Mouse (Mus musculus): ENCODE measurements around the gene H2-K1. TPM values are rescaled to one million over a fixed set of nuclear protein-coding genes. Genes with fewer than 3 reads are reported as not detected.
"Not testable (repeated sequence)": the region's sequence is repeated elsewhere in the genome, so short reads cannot be mapped to it uniquely, and the experiment has no call there.

H2-K1 gene
- polyA plus RNA-seq, 1 experiment from 2014 or later = 20.1 TPM

DNA sequence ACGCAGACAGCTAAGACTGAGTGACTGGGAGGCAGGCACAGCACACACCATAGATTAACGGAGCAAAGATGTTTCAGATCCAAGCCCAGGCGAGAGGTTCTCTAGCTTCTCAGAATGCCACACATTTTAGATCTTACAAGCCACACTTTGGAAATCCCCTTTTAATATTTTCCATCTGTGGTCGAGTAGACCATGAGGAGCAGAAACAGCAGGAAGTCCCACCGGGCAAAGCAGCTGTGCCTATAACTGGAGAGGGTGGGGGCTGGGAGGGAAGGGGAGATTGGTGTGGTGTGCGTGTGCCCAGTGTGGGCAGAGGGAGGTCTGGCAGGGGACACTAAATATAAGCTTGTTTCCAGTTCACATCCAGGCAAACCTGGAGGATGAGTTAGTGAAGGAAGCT lies 42.7 kb downstream of the H2-K1 start:
- H3K4me1 ChIP-seq = peaks cover 41% of the 10 kb centered on the region
- no peak overlapping the region for H3K9ac ChIP-seq
- no peak overlapping the region for H3K4me3 ChIP-seq
- H3K4me2 ChIP-seq = no peak overlapping the region
- no peak for ATAC-seq (replicated peaks)
- H3K36me3 ChIP-seq (replicated peaks) = peaks cover 36% of the 10 kb centered on the region
- 91% methylated on average over 6 of the region's 6 CpGs for WGBS
- no peak overlapping the region for H3K27ac ChIP-seq
- no peaks in the 10 kb centered on the region for H3K9me3 ChIP-seq
- no peaks in the 10 kb centered on the region for H3K27me3 ChIP-seq (replicated peaks)

DNA sequence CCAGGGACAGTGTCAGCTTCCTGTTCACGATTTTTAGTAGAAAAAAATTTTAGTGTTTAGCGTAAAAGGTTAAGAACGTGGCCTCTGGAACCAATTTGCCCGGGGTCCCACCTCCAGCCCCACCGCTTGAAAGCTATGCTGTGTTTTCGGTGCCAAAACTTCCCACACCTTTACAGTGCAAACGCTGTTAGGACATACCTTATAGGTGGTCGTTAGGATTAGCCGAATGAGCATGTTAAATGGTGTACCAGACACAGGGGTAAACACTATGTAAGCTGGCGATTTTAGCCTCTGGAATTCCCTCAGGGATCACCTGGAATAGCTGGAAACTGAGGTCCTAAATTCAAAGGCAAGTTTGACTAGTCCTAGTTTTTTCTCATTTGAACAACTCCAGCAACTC lies 43.8 kb downstream of the H2-K1 start:
- no peak for ATAC-seq (replicated peaks)
- peak overlapping the region; percentile 79 for H3K4me2 ChIP-seq
- H3K4me1 ChIP-seq = peaks cover 51% of the 10 kb centered on the region
- H3K36me3 ChIP-seq (replicated peaks) = peaks cover 36% of the 10 kb centered on the region
- peak overlapping the region; percentile 94 for H3K27ac ChIP-seq
- no peaks in the 10 kb centered on the region for H3K9me3 ChIP-seq
- H3K27me3 ChIP-seq (replicated peaks) = no peaks in the 10 kb centered on the region
- H3K9ac ChIP-seq = peak overlapping the region; percentile 82
- H3K4me3 ChIP-seq = peak overlapping the region; percentile 94
- WGBS = 8% methylated on average over 10 of the region's 10 CpGs

- Histone ChIP-seq H3K9ac (peak within 1 kb of the TSS; percentile 93), H3K27ac (peak within 1 kb of the TSS; percentile 94), H3K9me3 (no peaks in the 10 kb centered on the region), H3K4me3 (peak within 1 kb of the TSS; percentile 94), H3K36me3 (replicated peaks) (peaks cover 30% of the 10 kb centered on the region), H3K4me2 (peak within 1 kb of the TSS; percentile 83), H3K27me3 (replicated peaks) (no peaks in the 10 kb centered on the region), H3K4me1 (peaks cover 57% of the 10 kb centered on the region)
- under 1% methylated on average over 50 of the region's 50 CpGs for WGBS
- peak; percentile 90 for ATAC-seq (replicated peaks)
Measured at GRCm38 (mm10) chr17:33955555-33956214, 44.5 kb downstream of the H2-K1 start, which contains the start of the genes Vps52 and Rps18. Gene Vps52, plus strand, starts transcription at chr17:33955812. Gene Rps18, minus strand, starts transcription at chr17:33956001.

DNA sequence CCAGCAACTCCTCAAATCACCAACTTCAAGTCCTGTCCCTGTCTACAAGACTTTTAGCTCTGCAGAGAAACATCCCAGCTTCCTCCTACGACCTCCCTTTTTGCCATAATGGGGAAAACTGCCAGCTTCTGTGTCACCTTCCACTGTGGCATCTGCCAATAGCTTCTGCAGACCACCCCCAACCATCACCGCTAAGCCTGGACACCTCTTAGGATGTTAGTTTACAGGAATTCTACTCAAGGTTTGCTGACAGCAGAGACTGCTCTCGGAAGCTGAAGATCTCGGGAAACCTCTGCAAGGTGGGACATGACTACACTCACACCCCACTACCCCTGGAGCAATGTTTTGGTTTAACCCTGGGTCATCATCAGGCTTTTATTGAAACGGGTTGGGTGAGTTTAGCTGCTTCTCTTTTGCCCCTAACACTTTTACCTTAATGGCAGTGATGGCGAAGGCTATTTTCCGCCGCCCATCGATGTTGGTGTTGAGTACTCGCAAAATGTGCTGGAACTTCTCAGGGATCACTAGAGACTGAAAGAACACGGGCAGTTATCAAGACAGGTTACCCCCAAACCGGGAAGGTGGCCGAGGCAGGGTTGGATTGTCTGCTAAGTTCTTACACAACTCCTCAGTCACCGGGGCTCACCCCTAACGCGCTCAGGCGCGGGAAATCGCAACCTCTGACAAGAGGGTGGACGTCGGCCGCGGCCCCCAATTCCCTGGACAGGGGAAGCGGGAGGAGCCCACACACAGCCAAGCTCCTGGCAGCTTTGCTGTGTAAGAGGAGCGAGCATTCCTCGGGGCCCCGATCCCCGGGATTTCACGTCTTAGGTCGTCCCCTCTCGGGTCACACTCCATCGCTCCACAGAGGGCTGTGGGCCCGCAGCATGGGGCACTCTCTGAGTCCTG lies 45.2 kb downstream of the H2-K1 start:
- Histone ChIP-seq H3K4me3 (peak overlapping the region; percentile 94), H3K4me1 (peaks cover 65% of the 10 kb centered on the region), H3K36me3 (replicated peaks) (peaks cover 25% of the 10 kb centered on the region), H3K27me3 (replicated peaks) (no peaks in the 10 kb centered on the region), H3K9ac (peak overlapping the region; percentile 93), H3K27ac (peak overlapping the region; percentile 87), H3K9me3 (no peaks in the 10 kb centered on the region), H3K4me2 (peak overlapping the region; percentile 83)
- 1% methylated on average over 33 of the region's 33 CpGs for WGBS
- ATAC-seq (replicated peaks) = peak; percentile 61

- H3K9me3 ChIP-seq = no peaks in the 10 kb centered on the region
- H3K27me3 ChIP-seq (replicated peaks) = no peaks in the 10 kb centered on the region
- WGBS = 51% methylated on average over 5 of the region's 5 CpGs
- no peak for ATAC-seq (replicated peaks)
- H3K36me3 ChIP-seq (replicated peaks) = peaks cover 16% of the 10 kb centered on the region
- H3K4me3 ChIP-seq = peak overlapping the region; percentile 94
- peaks cover 73% of the 10 kb centered on the region for H3K4me1 ChIP-seq
- peak overlapping the region; percentile 83 for H3K4me2 ChIP-seq
- peak overlapping the region; percentile 93 for H3K9ac ChIP-seq
- H3K27ac ChIP-seq = no peak overlapping the region
Measured at GRCm38 (mm10) chr17:33953961-33954565, 46.1 kb downstream of the H2-K1 start.

DNA sequence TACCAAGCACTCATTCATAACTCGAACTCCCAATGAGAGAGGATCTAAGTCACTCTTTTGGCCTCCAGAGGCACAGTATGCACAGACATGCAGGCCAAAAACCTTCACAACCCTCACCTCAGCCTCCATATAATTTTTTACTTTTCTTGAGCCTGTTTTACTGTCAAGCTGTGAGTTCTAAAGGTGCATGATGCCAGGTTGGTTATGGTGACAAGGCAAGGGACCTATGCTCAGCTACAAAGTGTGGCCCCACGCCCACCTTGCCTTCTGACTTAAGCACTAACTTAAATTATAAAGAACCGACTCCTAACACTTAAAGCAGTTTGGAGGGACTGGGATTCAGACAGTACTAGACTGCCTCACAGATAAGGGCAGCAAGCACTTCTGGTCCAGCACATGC lies 46.8 kb downstream of the H2-K1 start:
- no peak for ATAC-seq (replicated peaks)
- 78% methylated on average over 3 of the region's 3 CpGs for WGBS
- H3K4me1 ChIP-seq = peaks cover 76% of the 10 kb centered on the region
- H3K27me3 ChIP-seq (replicated peaks) = no peaks in the 10 kb centered on the region
- no peaks in the 10 kb centered on the region for H3K9me3 ChIP-seq
- no peak overlapping the region for H3K9ac ChIP-seq
- peaks cover 14% of the 10 kb centered on the region for H3K36me3 ChIP-seq (replicated peaks)
- H3K4me3 ChIP-seq = no peak overlapping the region
- no peak overlapping the region for H3K4me2 ChIP-seq
- H3K27ac ChIP-seq = peak overlapping the region; percentile 4; the same call in 1 of the 2 replicates

DNA sequence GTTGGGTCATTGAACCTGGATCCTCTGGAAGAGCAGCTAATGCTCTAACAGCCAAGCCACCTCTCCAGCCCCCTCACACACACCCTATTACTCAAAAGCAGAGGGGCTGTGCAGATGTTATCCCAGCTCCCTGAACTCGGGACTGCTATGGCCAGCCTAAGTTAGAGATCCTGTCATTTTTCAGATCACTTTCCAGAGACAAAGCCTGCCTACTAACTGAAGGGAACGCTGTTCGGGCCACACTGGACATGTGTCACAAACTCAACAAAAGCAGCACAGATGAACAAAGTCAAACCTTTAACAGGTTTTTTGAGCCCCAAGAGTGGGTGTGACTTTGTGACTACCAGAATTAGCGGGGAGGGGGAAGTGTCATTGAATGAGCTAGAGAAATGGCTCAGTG lies 47.3 kb downstream of the H2-K1 start:
- no peak for ATAC-seq (replicated peaks)
- Histone ChIP-seq H3K9ac (no peak overlapping the region), H3K9me3 (no peaks in the 10 kb centered on the region), H3K4me3 (no peak overlapping the region), H3K27me3 (replicated peaks) (no peaks in the 10 kb centered on the region), H3K27ac (peak overlapping the region; percentile 4; the same call in 1 of the 2 replicates), H3K4me1 (peaks cover 74% of the 10 kb centered on the region), H3K4me2 (no peak overlapping the region), H3K36me3 (replicated peaks) (peaks cover 14% of the 10 kb centered on the region)
- 83% methylated on average over 4 of the region's 4 CpGs for WGBS

- peak overlapping the region; percentile 97 for H3K4me2 ChIP-seq
- not testable (repeated sequence) for H3K27me3 ChIP-seq (replicated peaks); ATAC-seq (replicated peaks); H3K27ac ChIP-seq; H3K9ac ChIP-seq; H3K9me3 ChIP-seq; H3K4me3 ChIP-seq
- WGBS = 71% methylated on average over 13 of the region's 13 CpGs
- peaks cover 14% of the 10 kb centered on the region for H3K36me3 ChIP-seq (replicated peaks)
- peaks cover 67% of the 10 kb centered on the region for H3K4me1 ChIP-seq
Measured at GRCm38 (mm10) chr17:33952015-33952414, 48.1 kb downstream of the H2-K1 start.

GRCm38 (mm10) chr17:33951021-33951946 lies 48.9 kb downstream of the H2-K1 start, which contains the start of gene B3galt4:
Gene B3galt4, minus strand, starts transcription at chr17:33951488.
- Histone ChIP-seq H3K4me3 (peak within 1 kb of the TSS; percentile 61), H3K4me1 (peaks cover 61% of the 10 kb centered on the region), H3K9ac (peak within 1 kb of the TSS; percentile 78), H3K4me2 (peak within 1 kb of the TSS; percentile 97), H3K27ac (peak within 1 kb of the TSS; percentile 93), H3K27me3 (replicated peaks) (no peaks in the 10 kb centered on the region), H3K36me3 (replicated peaks) (peaks cover 14% of the 10 kb centered on the region), H3K9me3 (no peaks in the 10 kb centered on the region)
- ATAC-seq (replicated peaks) = peak; percentile 77
- WGBS = under 1% methylated on average over 45 of the region's 45 CpGs

DNA sequence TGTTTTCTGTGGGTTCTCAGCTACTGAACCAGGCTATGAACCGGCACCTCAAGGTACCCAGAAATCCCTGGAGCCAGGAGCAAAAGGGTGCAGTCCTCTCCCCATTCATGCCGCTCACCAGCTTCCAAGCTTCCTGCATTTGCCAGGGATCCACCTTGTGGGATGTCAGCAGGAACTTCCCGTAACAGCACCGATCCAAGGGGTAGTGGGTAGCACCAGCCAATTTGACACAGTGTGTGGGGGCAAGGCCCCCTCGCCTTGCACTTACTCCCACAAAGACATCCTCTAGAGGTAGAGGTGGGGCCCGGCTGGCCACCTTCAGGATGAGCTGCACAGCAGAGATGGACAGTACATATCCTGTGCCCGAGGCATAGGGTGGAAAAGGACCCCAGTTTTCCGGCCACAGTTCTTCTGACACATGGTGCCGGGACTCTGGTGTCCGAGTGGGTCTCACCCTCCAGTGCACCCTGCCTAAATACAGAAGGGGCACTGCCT lies 50.0 kb downstream of the H2-K1 start:
- Histone ChIP-seq H3K9ac (peak overlapping the region; percentile 78), H3K36me3 (replicated peaks) (peaks cover 23% of the 10 kb centered on the region), H3K27me3 (replicated peaks) (no peaks in the 10 kb centered on the region), H3K4me3 (peak overlapping the region; percentile 61), H3K4me2 (peak overlapping the region; percentile 97), H3K27ac (peak overlapping the region; percentile 93; the same call in 1 of the 2 replicates), H3K4me1 (peaks cover 60% of the 10 kb centered on the region), H3K9me3 (no peaks in the 10 kb centered on the region)
- no peak for ATAC-seq (replicated peaks)
- 80% methylated on average over 10 of the region's 10 CpGs for WGBS

DNA sequence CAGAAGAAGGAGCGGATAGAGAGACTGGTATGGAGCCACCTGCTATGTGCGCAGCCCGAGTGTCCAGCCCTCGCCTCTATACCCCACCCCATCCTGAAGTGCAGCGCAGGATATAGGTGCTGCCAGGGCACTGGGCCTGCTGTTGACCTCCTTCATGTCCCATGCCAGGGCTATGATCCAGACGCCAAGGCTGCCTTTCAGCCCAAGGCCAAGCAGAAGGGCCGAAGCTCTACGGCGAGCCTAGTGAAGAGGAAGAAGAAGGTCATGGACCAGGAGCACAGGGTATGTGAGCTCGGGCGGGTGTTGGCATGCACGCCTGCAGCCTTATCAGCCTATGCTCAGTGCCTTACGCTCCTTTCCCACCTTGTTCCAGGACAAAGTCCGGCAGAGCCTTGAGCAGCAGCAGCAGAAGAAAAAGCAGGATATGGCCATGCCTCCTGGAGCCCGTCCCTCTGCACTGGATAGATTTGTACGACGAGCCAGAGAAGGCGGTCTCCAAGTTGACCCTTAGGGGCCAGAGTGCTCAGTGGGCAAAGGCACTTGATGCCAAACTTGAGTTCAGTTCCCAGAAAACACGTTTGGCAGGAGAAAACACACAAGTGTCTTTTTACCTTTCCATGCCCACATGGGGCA lies 51.1 kb downstream of the H2-K1 start:
- H3K4me3 ChIP-seq = no peak overlapping the region
- H3K36me3 ChIP-seq (replicated peaks) = peaks cover 23% of the 10 kb centered on the region
- H3K27ac ChIP-seq = no peak overlapping the region
- no peak for ATAC-seq (replicated peaks)
- no peaks in the 10 kb centered on the region for H3K27me3 ChIP-seq (replicated peaks)
- H3K9ac ChIP-seq = no peak overlapping the region
- no peaks in the 10 kb centered on the region for H3K9me3 ChIP-seq
- 91% methylated on average over 19 of the region's 19 CpGs for WGBS
- peak overlapping the region; percentile 97; the same call in 1 of the 2 replicates for H3K4me2 ChIP-seq
- H3K4me1 ChIP-seq = peaks cover 51% of the 10 kb centered on the region

Data from midbrain, embryonic 15.5 days (tissue).